Mouse (Mus musculus) kidney, adult 9 months (tissue): ENCODE measurements around the gene A930004D18Rik.
"Not testable (repeated sequence)": the region's sequence is repeated elsewhere in the genome, so short reads cannot be mapped to it uniquely, and the experiment has no call there.

Experiments used
- DNase-seq: peaks from one replicate; pipeline ENCODE4 v3.0.0; 2022

Gene A930004D18Rik

DNA sequence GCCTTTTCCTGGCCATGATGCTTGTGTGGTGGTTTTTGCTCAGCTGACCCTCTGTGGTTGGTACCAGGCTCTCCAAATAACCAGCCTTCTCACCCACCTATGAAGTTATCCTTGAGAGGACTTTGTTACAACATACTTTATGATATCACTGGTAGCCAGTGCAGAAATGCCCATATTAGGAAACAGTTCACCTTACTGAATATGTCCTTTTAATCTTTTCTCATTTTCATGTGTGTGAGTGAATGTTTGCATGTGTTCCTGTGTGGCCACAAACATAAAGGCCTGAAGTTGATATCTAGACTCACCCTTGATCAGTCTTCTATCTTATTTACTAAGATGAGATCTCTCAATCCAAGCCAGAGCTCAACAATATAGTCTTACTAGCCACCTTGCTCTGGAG, 40.7 kb downstream of the A930004D18Rik start, which contains the start of gene H2al2a:
Gene H2al2a (minus strand): TSS at position 101 of the 400 bp plus-strand sequence.
- no peak for DNase-seq

DNA sequence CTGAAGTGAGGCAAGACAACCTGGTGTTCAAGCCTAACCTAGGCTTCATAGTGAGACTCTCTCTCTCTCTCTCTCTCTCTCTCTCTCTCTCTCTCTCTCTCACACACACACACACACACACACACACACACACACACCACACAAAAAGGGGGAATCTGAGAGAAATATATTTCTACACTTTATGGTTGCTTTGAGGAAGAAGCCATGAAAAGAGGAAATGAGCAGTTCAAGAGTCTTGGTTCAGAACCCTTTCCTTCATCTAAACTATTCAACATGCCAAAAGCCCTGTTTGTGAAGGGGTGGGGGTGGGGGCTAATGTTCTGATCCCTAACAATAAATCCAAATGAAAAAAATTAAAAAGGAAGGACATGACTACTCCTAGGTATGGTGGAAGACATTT, 48.0 kb downstream of the A930004D18Rik start:
- DNase-seq = no peak

DNA sequence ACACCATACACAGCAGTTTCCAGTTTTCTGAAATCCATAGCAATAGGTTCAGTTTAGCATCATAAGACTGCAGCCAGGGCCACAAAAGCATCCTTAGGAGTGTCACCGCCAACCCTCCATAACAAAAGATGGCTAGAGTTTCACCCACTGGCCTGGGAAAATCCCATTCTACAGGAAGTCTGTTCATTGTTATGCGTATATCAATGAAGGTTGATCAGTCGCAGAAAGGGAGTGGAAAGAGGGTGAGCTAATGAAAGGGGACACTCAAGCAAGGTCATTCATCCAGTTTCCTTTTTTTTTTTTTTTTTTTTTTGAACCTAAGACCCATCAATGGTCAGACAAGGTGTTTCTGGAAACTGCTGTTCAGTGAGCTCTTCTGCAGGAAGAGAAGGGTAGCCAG, 48.4 kb downstream of the A930004D18Rik start:
- DNase-seq = no peak

DNA sequence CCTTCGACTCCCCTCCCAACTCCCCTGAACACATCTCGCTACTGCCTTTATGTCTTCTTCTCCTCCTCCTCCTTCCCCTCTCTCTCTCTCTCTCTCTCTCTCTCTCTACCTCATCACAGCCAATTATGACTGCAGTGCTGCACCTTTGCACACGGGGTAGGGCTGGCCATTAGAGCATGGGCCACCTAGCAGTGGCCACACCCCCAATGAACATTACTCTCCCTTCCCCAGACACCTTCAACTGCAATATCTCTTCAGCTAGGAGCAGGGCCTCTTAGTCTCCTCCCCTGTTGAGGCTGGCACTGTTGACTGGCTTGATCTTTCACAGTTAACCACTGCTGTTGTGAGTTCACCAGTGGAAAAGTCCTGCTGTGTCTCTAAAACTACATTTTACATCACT, 50.8 kb downstream of the A930004D18Rik start:
- no peak for DNase-seq

GRCm38 (mm10) chr2:17984774-17985173, 52.8 kb downstream of the A930004D18Rik start:
- DNase-seq = peak; percentile 24

DNA sequence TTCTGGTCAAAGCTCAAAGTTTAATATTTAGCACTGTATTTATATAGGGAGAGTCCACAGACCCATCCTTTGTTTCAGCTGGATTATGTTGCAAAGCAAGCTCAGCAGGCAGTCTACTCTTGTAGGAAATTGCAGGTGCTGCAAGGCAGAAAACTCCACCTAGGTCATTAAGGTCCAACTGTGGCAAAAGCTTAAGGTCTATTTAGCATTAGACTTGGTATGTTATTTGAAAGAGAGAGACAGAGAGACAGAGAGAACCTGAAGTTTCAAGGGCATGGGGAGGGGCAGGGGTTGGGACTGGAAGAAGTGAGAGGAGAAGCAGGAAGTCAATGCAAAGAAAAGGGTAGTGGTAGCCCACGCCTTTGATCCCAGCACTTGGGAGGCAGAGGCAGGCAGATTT, 54.8 kb downstream of the A930004D18Rik start:
- no peak for DNase-seq

- DNase-seq = no peak
Observed at GRCm38 (mm10) chr2:17978706-17979105, 58.8 kb downstream of the A930004D18Rik start.

GRCm38 (mm10) chr2:17978251-17978650, 59.3 kb downstream of the A930004D18Rik start:
- not testable (repeated sequence) for DNase-seq

- not testable (repeated sequence) for DNase-seq
Observed at GRCm38 (mm10) chr2:17977645-17978044, 59.9 kb downstream of the A930004D18Rik start.

DNA sequence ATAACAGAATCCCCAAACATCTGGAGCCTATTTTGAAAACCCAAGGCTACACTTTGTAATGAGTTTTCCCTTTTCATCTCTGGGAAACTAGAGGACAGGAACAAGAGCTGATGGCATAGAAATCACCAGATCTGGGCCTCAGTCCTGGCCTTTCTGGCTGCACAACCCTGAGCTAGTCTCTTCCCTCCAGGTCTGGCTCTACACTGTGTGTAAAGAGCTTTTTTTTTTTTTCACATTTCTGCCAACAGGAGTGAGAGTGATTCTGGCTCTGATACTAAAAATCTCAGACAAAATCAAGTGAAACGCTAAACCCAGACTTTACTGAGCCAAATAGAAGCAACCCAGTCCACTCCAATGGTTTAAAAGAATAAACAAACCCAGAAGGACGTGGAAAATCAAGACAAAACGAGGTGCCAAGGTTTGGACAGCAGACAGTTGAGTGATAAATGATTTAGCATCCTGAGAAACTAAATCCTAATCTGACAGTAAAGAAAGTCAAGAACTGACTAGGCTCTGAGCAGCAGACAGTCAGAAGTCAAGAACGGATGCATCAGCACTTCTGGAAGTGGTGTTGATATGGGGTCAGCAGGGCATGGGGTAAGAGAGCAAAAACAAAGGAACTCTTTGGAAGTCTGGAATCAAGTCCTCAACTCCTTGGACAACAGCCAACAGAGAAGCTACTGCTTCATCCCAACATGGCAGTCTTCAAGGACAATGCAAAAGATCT, 61.8 kb downstream of the A930004D18Rik start:
- peak; percentile 4 for DNase-seq
